Mouse (Mus musculus) heart, postnatal 25 days (tissue): Measurements from ENCODE around the gene H2-Aa. TPM values are rescaled to one million over a fixed set of nuclear protein-coding genes. Genes with fewer than 3 reads are reported as not detected.
A peak's percentile ranks its signal among the peaks of the same experiment; 100 is the strongest.
"Not testable (repeated sequence)": the region's sequence is repeated elsewhere in the genome, so short reads cannot be mapped to it uniquely, and the experiment has no call there.

ENCODE experiments used
- DNase-seq: peaks from one replicate; pipeline ENCODE4 v3.0.0; 2022; ENCODE audit warnings: low spot score
- intact Hi-C: fragments of 180-260 bp; cut with DNase I; formaldehyde crosslinking; loops from one replicate; pipeline ENCODE4 v1.15.1; 2025
- total RNA-seq, 2 experiments: library from RNA; stranded (reverse); gene quantifications; 2 replicates each; pipeline ENCODE4 v1.2.3; 2021

The H2-Aa gene
- 10 to 100 TPM; 13.9 to 14.3 TPM for total RNA-seq

DNA sequence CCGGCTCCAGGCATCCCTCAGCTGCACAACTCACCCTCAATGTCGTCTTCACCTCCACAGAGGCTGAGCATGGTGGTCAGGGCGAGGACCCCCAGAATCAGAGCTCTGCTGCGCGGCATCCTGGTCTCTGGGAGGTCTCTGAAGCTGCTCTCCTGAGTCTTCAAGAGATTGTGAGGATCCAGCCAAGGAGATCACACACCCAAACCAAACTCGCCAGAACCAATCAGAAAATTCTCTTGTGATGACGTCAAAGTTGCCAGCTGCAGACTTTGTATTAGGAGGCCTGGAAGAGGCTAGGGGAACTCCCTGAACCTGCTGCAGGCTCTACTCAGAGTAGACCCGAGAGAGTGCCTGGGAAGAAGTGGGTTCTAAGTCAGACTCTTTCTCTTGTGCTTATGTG lies at the start of gene H2-Aa:
H2-Aa (minus strand) TSS at position 176 of the 400 bp plus-strand sequence.
- intact Hi-C loops: no loop called here
- DNase-seq: peak; percentile 60

- intact Hi-C loops: no loop called here
- no peak for DNase-seq
Measured at GRCm38 (mm10) chr17:34331200-34331599, 43.6 kb upstream of the H2-Aa start.

- intact Hi-C loops: no loop called here
- DNase-seq: no peak
Measured at GRCm38 (mm10) chr17:34329807-34330206, 42.2 kb upstream of the H2-Aa start.

DNA sequence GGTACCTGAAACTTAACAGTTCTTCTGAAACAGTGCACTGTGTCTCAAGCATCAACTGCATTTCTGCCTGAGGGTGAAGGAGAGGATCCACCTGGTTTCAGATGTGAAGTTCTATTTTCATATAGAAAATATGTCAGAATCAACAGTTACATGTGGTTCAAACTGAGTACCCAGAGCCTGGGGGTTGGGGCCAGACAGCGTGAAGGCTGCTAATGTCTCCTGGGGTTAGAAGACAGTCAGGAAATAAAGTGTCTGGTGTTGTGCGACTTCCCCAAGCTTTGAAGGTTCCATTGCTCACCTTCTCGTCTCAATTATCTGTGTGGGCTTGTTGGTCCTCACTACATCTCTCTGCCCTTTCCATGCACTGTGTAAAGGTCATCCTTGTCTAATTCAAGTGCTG lies 38.8 kb upstream of the H2-Aa start:
- intact Hi-C loops: no loop called here
- no peak for DNase-seq

DNA sequence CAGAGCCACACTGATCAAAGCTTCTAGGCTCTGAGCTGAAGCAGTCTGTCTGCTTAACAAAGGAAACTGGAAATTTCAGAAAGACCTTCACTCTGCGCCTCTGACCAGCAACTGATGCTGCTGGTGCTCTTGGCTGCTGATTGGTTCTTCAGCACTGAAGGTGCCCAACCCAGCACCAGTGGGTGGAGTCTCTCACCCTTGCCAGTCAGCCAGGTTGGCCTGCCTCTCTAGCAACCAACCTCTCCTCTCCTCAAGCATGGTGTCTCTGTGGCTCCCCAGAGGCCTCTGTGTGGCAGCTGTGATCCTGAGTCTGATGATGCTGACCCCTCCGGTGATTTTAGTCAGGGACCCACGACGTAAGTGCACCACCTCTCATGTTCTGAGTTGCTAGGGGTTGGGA lies 37.8 kb upstream of the H2-Aa start, which contains the start of gene H2-Eb2:
H2-Eb2 (plus strand) TSS at position 230 of the 400 bp plus-strand sequence.
- intact Hi-C loops: no loop called here
- no peak for DNase-seq

DNA sequence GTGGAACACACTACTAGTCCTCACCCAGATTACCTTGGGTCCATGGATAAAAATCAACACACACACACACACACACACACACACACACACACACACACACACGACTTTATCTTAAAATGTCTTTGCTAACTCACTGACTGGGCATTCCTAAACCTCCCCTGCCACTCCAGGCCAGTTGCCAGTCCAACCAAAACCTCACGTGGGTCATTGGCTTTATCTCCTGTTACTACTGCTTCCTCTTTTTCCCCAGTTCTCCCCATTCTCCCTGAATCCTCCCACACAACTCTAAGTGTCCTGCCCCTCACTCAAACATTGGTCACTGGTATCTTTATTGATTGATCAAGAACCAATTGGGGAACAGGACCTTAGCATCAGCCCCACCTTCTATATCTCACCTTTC lies 29.7 kb upstream of the H2-Aa start:
- no peak for DNase-seq
- intact Hi-C loops: no loop called here

GRCm38 (mm10) chr17:34316697-34317096 lies 29.1 kb upstream of the H2-Aa start:
- intact Hi-C loops: no loop called here
- DNase-seq: no peak

GRCm38 (mm10) chr17:34315512-34315911 lies 27.9 kb upstream of the H2-Aa start:
- intact Hi-C loops: no loop called here
- DNase-seq: no peak

DNA sequence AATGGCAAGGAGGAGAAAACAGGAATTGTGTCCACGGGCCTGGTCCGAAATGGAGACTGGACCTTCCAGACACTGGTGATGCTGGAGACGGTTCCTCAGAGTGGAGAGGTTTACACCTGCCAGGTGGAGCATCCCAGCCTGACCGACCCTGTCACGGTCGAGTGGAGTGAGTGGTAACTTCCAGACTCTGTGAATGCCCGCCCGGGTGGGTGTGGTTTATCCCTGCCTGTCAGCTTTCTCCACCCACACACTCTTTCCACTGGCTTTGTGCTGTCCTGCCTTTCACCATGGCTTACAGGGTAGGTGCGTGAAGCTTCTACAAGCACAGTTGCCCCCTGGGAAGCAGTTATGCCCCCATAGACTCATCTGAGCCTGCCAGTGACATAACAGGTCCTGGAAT lies 26.7 kb upstream of the H2-Aa start:
- no peak for DNase-seq
- intact Hi-C loops: no loop called here

DNA sequence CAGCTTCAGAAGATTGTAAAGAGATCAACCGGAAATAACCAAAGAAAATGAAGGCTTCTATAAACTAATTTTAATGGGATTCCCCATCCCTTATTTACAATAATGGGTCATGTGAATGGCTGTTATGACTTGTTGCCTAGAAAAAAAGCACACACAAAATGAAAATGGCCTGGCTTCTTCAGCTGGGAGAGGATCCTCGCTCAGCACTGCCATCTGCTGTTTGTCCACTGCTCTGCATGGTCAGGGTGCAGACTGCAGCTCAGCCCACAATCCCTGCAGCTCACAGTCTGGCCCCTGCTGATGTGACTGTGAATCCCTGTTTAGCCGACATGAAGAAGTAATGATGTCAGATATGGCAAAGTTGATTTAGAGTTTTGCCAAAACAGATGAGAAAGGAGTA lies 25.8 kb upstream of the H2-Aa start:
- intact Hi-C loops: loop anchor here (2.0 kb wide), 1 partner anchor 63 kb away; no protein-coding TSS in a partner anchor

GRCm38 (mm10) chr17:34312185-34312584 lies 24.6 kb upstream of the H2-Aa start:
- no peak for DNase-seq
- intact Hi-C loops: loop anchor here (2.0 kb wide), 1 partner anchor 61 kb away; no protein-coding TSS in a partner anchor

More for the DNA sequence above, 25.8 kb upstream of the H2-Aa start:
- peak; percentile 28 for DNase-seq

DNA sequence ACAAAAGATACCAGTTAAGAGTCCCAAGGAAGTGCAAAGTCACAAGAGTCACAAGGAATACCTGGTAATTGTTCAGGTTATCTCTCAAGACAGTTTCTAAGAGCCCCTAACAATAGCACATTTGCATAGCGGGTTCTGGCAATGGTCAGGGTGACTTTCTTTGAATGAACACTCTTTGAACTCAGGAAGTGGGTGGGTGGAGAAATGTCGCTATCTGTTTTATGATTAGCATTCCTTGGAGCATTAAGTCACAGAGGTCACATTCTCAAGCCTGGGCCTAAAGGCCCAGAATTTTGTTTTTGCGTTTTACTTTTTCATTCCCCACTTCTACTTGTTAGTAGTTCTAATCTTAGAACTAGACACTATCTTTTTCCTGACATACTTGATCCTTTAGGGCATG lies 22.9 kb upstream of the H2-Aa start:
- intact Hi-C loops, DNase-seq: not testable (repeated sequence)

GRCm38 (mm10) chr17:34309683-34310385 lies 22.2 kb upstream of the H2-Aa start:
- DNase-seq: peak; percentile 35
- intact Hi-C loops: loop anchor here (5.0 kb wide), 1 partner anchor 48 kb away; no protein-coding TSS in a partner anchor

DNA sequence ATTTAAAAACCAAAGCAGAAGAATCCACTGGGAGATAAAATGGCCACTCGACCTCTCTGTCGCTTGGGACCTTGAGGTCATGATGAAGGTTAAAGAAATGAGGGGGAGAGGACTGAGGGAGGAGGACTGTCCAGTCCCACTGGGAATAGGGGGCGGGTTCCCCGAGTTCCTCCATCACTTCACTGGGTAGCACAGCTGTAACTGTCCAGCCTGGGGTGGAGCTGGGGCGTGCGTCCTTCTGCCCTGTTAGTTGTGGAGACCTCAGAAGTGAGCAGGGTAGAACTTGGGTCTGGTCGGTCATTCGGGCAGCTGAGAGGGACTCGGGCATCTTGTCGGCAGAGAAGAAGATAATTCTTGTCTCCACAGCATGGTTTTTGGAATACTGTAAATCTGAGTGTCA lies 21.6 kb upstream of the H2-Aa start:
- DNase-seq: no peak
- intact Hi-C loops: loop anchor here (5.0 kb wide), 1 partner anchor 47 kb away; no protein-coding TSS in a partner anchor

GRCm38 (mm10) chr17:34308161-34308560 lies 20.5 kb upstream of the H2-Aa start:
- no peak for DNase-seq
- intact Hi-C loops: loop anchor here (5.0 kb wide), 1 partner anchor 46 kb away; no protein-coding TSS in a partner anchor

- DNase-seq: no peak
- intact Hi-C loops: loop anchor here (5.0 kb wide), 1 partner anchor 45 kb away; no protein-coding TSS in a partner anchor
Measured at GRCm38 (mm10) chr17:34307216-34307615, 19.6 kb upstream of the H2-Aa start.

- no peak for DNase-seq
- intact Hi-C loops: loop anchor here (5.0 kb wide), 1 partner anchor 44 kb away; no protein-coding TSS in a partner anchor
Measured at GRCm38 (mm10) chr17:34306407-34306806, 18.8 kb upstream of the H2-Aa start.

- intact Hi-C loops: loop anchor here (5.0 kb wide), 1 partner anchor 43 kb away; no protein-coding TSS in a partner anchor
- peak; percentile 64 for DNase-seq
Measured at GRCm38 (mm10) chr17:34305380-34306030, 17.9 kb upstream of the H2-Aa start, which contains the start of gene H2-Eb1. TSS of gene H2-Eb1 (plus strand) at chr17:34305867.

- intact Hi-C loops: loop anchor here (5.0 kb wide), 1 partner anchor 42 kb away; no protein-coding TSS in a partner anchor
- no peak for DNase-seq
Measured at GRCm38 (mm10) chr17:34304751-34305150, 17.1 kb upstream of the H2-Aa start.

GRCm38 (mm10) chr17:34303789-34304188 lies 16.2 kb upstream of the H2-Aa start:
- intact Hi-C loops: no loop called here
- DNase-seq: no peak
